Mouse (Mus musculus) hindbrain, postnatal 0 days (tissue): Measurements from ENCODE around the gene Bend5. TPM values are rescaled to one million over a fixed set of nuclear protein-coding genes. Genes with fewer than 3 reads are reported as not detected.
A peak's percentile ranks its signal among the peaks of the same experiment; 100 is the strongest.

Source experiments
- ATAC-seq: fragments of 200-750 bp; cut with Nextera tagmentation; 2 replicates; pipeline ENCODE4 v1.8.0; 2017; ENCODE audit warnings: mild to moderate bottlenecking, moderate TSS enrichment, moderate library complexity
- DNase-seq: peaks from one replicate; pipeline ENCODE4 v3.0.0-alpha.2; 2015; ENCODE audit warnings: low spot score
- H3K27ac ChIP-seq: fragments of 300-500 bp; sonication (generic); 2 replicates; pipeline ENCODE4 v1.5.1; 2014; ENCODE audit warnings: mild to moderate bottlenecking
- H3K27me3 ChIP-seq: fragments of 300-500 bp; sonication (generic); 2 replicates; pipeline ENCODE4 v1.6.1; 2014; ENCODE audit warnings: low read length, mixed read lengths; ENCODE audit not compliant: insufficient read depth
- H3K36me3 ChIP-seq: fragments of 300-500 bp; sonication (generic); 2 replicates; pipeline ENCODE4 v1.6.1; 2014; ENCODE audit warnings: low read length, mixed read lengths; ENCODE audit not compliant: insufficient read depth
- H3K4me1 ChIP-seq: fragments of 300-500 bp; sonication (generic); 2 replicates; pipeline ENCODE4 v1.6.1; 2014; ENCODE audit warnings: antibody characterized with exemption, low read length, mixed read lengths; ENCODE audit not compliant: insufficient read depth
- H3K4me2 ChIP-seq: fragments of 300-500 bp; sonication (generic); 2 replicates; pipeline ENCODE4 v1.6.1; 2014; ENCODE audit warnings: low read depth, mild to moderate bottlenecking, low read length, moderate library complexity, mixed read lengths
- H3K4me3 ChIP-seq: fragments of 300-500 bp; sonication (generic); 2 replicates; pipeline ENCODE4 v1.5.1; 2014; ENCODE audit warnings: low read length
- H3K9ac ChIP-seq: fragments of 300-500 bp; sonication (generic); replicated peaks from 2 replicates; pipeline ENCODE4 v1.6.1; 2014; ENCODE audit warnings: mild to moderate bottlenecking, low read length, moderate library complexity, mixed read lengths
- H3K9me3 ChIP-seq: fragments of 300-500 bp; sonication (generic); 2 replicates; pipeline ENCODE4 v1.6.1; 2016; ENCODE audit warnings: low read length, mixed read lengths
- CTCF ChIP-seq: IDR thresholded peaks from 2 replicates; pipeline ENCODE4 v1.5.1; 2016; ENCODE audit warnings: antibody characterized with exemption, control low read depth, low read depth
- whole genome bisulfite sequencing: fragments of 180-500 bp; shearing (Covaris S2); extraction: QIAGEN DNeasy Blood & Tissue Kit; methylation state at CpG from one replicate; pipeline ENCODE4 v1.1.7; 2014; 5-methylcytosine and 5-hydroxymethylcytosine counted together
- polyA plus RNA-seq: library from polyadenylated mRNA; unstranded; fragments of >200 nt; fragmentation: Nextera tagmentation; extraction: Ambion mirVana; gene quantifications from 2 replicates; pipeline ENCODE4 v1.2.1, GENCODE M21; 2015
- total RNA-seq: library from RNA; depleted of rRNA; stranded (reverse); fragments of >200 nt; gene quantifications from 2 replicates; pipeline ENCODE4 v1.2.3, GENCODE M21; 2014

Gene Bend5
- total and polyA plus RNA-seq, 2 experiments from 2014 or later: 30.6 to 48.9 TPM

DNA sequence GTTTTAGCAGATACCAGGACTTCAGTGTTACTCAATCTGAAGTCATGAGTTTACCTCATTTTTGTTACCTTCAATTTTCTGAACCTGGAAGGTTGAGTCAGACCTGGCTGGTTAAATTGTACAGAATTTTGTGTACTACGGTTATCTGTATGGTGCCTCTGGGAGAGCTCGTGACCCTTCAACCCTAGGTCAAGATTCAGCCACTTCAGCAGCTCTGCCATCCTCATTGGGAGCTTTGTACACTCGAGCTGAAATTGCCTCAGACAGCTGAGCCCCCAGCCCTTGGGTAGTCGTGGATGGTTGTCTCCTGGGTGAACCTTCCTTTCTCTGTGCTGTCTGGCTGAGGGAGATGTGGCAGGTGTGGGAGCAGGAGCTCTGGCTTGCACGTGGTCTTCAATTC lies 17.2 kb downstream of the Bend5 start:
- ATAC-seq (no peak), DNase-seq (no peak)
- 67% methylated on average over 5 of the region's 5 CpGs for WGBS
- no peak overlapping the region for H3K9ac ChIP-seq
- peaks cover 15% of the 10 kb centered on the region for H3K36me3 ChIP-seq
- no peak overlapping the region for H3K4me3 ChIP-seq
- no peaks in the 10 kb centered on the region for H3K4me1 ChIP-seq
- H3K27me3 ChIP-seq: no peaks in the 10 kb centered on the region
- no peak overlapping the region for H3K4me2 ChIP-seq
- no peak for TF ChIP-seq CTCF
- no peak overlapping the region for H3K27ac ChIP-seq
- H3K9me3 ChIP-seq: no peaks in the 10 kb centered on the region

DNA sequence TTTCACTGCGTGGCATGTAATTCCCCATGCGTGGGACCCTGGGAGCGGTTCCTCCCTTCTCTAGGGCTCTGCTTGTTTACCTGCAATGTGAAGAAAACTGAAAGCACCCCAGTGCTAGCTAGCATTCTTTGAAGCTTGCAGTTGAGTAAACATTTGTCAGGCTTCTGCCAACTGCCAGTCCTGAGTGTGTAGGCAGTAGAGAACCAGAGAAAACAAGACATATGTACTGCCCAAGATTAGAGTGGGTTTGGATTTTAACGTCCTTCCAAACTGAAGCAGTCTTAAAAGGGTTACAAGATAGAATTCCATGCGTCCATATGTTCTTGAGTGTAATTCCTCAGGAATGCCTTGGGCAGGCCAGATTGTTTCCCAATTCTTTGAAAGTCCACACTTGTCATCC lies 17.6 kb downstream of the Bend5 start:
- Histone ChIP-seq H3K36me3 (peaks cover 15% of the 10 kb centered on the region), H3K27ac (no peak overlapping the region), H3K9ac (no peak overlapping the region), H3K4me2 (no peak overlapping the region), H3K4me1 (no peaks in the 10 kb centered on the region), H3K27me3 (no peaks in the 10 kb centered on the region), H3K9me3 (no peaks in the 10 kb centered on the region), H3K4me3 (no peak overlapping the region)
- 81% methylated on average over 5 of the region's 5 CpGs for WGBS
- DNase-seq: no peak
- TF ChIP-seq CTCF: no peak
- no peak for ATAC-seq

DNA sequence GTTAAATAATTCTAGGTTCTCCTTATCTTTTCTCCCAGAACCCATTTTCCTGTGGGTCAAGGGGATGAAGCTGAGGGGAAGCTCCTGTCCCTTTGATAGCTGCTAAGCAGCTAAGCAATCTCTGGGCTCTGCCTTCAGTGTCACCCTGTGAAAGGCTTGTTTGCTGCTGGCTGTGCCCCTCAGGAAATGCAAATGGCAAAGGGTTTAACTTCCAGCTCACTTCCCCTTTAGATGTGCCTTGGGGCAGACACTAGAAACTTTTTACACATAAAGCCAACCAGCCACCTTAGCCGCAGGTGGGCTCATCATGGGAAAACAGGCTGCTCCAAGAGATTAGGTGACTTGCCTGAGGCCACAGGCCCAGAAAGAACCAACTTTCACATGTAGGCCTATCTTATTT lies 26.9 kb downstream of the Bend5 start:
- no peak overlapping the region for H3K4me2 ChIP-seq
- H3K4me3 ChIP-seq: no peak overlapping the region
- no peaks in the 10 kb centered on the region for H3K27me3 ChIP-seq
- no peak for TF ChIP-seq CTCF
- peak overlapping the region; percentile 26; the same call in 1 of the 2 replicates for H3K27ac ChIP-seq
- H3K9ac ChIP-seq: no peak overlapping the region
- DNase-seq (no peak), ATAC-seq (no peak)
- peaks cover 6% of the 10 kb centered on the region; the same call in 1 of the 2 replicates for H3K4me1 ChIP-seq
- H3K9me3 ChIP-seq: no peaks in the 10 kb centered on the region
- no peaks in the 10 kb centered on the region; the same call in 1 of the 2 replicates for H3K36me3 ChIP-seq
- 90% methylated on average over 1 of the region's 1 CpGs for WGBS

DNA sequence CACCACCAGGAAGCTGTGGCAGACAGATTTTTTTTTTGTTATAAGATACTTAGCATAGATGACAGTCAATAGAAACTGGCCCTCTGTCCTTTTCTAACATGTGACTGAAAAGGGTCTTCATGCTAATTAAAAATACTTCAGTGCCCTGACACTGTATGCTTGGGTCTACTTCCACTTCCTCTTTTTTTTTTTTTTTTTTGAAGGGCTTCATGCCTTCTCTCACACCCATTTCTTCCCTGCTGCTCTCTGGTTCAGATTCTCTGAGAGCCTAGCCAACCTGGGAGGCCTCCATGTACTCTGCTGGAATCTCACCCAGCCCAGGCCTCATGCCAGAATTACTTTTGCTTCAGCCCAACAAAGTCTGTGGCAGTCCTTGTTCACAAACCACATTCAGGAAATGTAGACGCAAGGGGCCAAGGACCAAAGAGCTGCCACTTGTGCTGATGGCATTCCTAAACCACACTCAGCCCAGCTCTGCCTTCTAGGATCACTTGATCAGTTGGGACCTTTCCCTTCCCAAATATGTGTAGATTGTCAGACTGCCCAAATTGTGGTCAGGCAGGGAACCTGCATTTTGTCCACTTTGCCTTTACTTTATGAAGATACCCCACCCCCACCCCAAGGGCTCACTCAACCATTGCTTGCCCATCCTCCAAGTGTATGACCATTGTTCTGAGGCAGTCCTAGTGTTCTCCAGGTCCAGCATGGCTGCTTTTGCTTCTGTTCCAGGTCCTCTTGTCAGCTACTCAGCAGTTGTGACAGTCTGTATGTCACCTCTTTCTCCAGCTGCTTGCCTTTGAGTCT lies 27.8 kb downstream of the Bend5 start:
- H3K9me3 ChIP-seq: no peaks in the 10 kb centered on the region
- H3K27ac ChIP-seq: peak overlapping the region; percentile 2; the same call in 1 of the 2 replicates
- DNase-seq (peak; percentile 58), ATAC-seq (no peak)
- peaks cover 6% of the 10 kb centered on the region; the same call in 1 of the 2 replicates for H3K4me1 ChIP-seq
- no peak overlapping the region for H3K4me3 ChIP-seq
- H3K27me3 ChIP-seq: no peaks in the 10 kb centered on the region
- no peak overlapping the region for H3K9ac ChIP-seq
- TF ChIP-seq CTCF: no peak
- no peak overlapping the region for H3K4me2 ChIP-seq
- 33% methylated on average over 1 of the region's 1 CpGs for WGBS
- no peaks in the 10 kb centered on the region; the same call in 1 of the 2 replicates for H3K36me3 ChIP-seq

DNA sequence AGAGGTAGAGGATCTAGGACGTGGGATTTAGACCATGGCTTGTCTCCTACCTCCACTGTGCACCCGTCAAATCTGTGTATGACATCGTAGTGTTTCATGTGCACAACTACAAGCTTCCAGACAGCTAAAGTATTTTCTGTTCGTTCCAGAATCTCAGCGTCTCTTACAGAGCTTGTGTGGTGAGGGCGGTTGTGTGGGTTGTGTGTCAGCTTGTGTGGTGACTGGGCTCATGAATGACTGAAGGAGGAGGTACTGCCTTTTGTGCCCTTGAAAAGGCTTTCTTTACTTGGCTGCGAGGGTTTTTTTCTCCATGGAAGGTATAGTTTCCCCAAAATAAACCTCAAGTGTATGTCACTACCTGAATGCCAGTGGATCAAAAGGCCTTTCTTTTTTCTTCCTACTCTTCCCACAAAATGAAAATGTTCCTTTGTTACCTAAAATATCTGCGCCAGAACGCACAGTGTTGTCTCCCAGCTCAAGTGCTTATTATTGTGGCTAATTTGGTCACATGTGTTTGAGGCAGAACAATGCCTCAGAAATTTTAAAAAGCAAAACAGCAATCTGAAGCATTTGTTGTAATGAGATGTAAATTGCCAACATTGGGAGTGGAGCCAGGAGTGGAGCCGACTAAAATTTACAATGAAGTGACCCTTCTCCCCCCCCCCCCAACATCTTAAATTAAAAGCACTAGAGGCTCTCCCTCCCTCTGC lies 29.3 kb downstream of the Bend5 start:
- DNase-seq: peak; percentile 14
- H3K4me1 ChIP-seq: peaks cover 6% of the 10 kb centered on the region; the same call in 1 of the 2 replicates

DNA sequence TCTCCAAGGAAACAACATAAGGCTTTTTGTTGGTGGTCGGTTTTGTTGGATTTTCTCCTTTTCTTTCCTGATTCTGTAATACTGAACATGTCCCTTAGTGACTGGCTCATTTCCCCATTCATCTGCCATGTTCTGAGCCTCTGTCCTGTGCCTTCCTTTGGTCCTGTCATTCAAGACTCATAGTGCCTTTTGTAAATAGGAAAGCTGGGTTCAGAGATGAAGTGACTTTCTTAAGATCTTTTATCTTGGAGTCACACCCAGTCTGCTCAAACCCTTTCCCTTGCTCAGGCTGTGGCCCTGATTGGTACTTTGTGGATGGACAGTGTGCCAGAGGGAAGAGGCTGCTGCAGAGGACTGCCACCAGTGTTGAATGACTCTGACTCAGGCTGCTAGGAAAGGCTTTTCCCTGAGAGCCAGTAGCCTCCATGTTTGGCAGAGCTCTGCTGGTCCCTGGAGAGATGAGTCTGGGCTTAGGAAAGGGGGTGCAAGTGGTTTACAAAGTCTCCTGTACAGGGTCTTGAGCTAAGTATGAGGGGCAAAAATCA lies 29.9 kb downstream of the Bend5 start:
- DNase-seq (peak; percentile 62), ATAC-seq (peak; percentile 81)
- Histone ChIP-seq H3K4me1 (peaks cover 6% of the 10 kb centered on the region; the same call in 1 of the 2 replicates), H3K27ac (peak overlapping the region; percentile 66), H3K9ac (no peak overlapping the region), H3K4me2 (no peak overlapping the region), H3K9me3 (no peaks in the 10 kb centered on the region), H3K4me3 (no peak overlapping the region), H3K36me3 (no peaks in the 10 kb centered on the region; the same call in 1 of the 2 replicates), H3K27me3 (no peaks in the 10 kb centered on the region)
- TF ChIP-seq CTCF: no peak
- WGBS: 5% methylated on average over 1 of the region's 1 CpGs

More for the DNA sequence above, 29.3 kb downstream of the Bend5 start:
- peak; percentile 44 for ATAC-seq
- Histone ChIP-seq H3K27me3 (no peaks in the 10 kb centered on the region), H3K27ac (peak overlapping the region; percentile 66), H3K4me3 (no peak overlapping the region), H3K4me2 (no peak overlapping the region), H3K9ac (no peak overlapping the region), H3K9me3 (no peaks in the 10 kb centered on the region), H3K36me3 (no peaks in the 10 kb centered on the region; the same call in 1 of the 2 replicates)
- WGBS: 25% methylated on average over 10 of the region's 10 CpGs
- no peak for TF ChIP-seq CTCF
